Mouse (Mus musculus) ES-E14 (cell line): ENCODE measurements around the gene Apbb2. TPM values are rescaled to one million over a fixed set of nuclear protein-coding genes. Genes with fewer than 3 reads are reported as not detected.

Experiments
- DNase-seq: peaks from one replicate; pipeline ENCODE4 v3.0.0-alpha.2; 2013; ENCODE audit warnings: low read depth, low spot score
- H3K27ac ChIP-seq: 2 replicates; pipeline ENCODE4 v1.5.1; 2012; ENCODE audit warnings: low read depth, mild to moderate bottlenecking, low read length, moderate library complexity, mixed read lengths; ENCODE audit not compliant: poor library complexity, insufficient read depth, severe bottlenecking
- H3K36me3 ChIP-seq: 2 replicates; pipeline ENCODE4 v1.6.1; 2012; ENCODE audit warnings: mild to moderate bottlenecking, low read length, moderate library complexity, mixed read lengths; ENCODE audit not compliant: control insufficient read depth, poor library complexity, insufficient read depth, severe bottlenecking
- H3K4me1 ChIP-seq, 2 experiments: fragments of 150-350 bp in 1 of 2; sonication (generic) in 1 of 2; 2 replicates each; pipeline ENCODE4 v1.6.1; 2012; ENCODE audit warnings: low read length in 2 of 2, mild to moderate bottlenecking in 1 of 2, mixed read lengths in 1 of 2; ENCODE audit not compliant: control insufficient read depth in 2 of 2, insufficient read depth in 2 of 2, poor library complexity in 1 of 2
- H3K4me3 ChIP-seq, 2 experiments: fragments of 150-350 bp in 1 of 2; sonication (generic) in 1 of 2; 2 replicates each; pipeline ENCODE4 v1.5.1; 2012; ENCODE audit warnings: low read length in 2 of 2, low read depth in 1 of 2, mild to moderate bottlenecking in 1 of 2, mixed read lengths in 1 of 2; ENCODE audit not compliant: insufficient read depth in 1 of 2, poor library complexity in 1 of 2, severe bottlenecking in 1 of 2
- H3K9ac ChIP-seq: 2 replicates; pipeline ENCODE4 v1.6.1; 2012; ENCODE audit warnings: low read depth, mild to moderate bottlenecking, low read length, mixed read lengths; ENCODE audit not compliant: poor library complexity, insufficient read depth, severe bottlenecking
- H3K9me3 ChIP-seq: fragments of 150-350 bp; sonication (generic); 2 replicates; pipeline ENCODE4 v1.6.1; 2012; ENCODE audit warnings: low read depth, mild to moderate bottlenecking, low read length; ENCODE audit not compliant: control insufficient read depth, insufficient read depth
- CHD2 ChIP-seq: IDR thresholded peaks from 2 replicates; pipeline ENCODE4 v1.6.1; 2014; ENCODE audit warnings: mild to moderate bottlenecking, low read depth, low read length, inconsistent platforms
- HCFC1 ChIP-seq: IDR thresholded peaks from 2 replicates; pipeline ENCODE4 v1.6.1; 2012; ENCODE audit warnings: low read length, inconsistent platforms, borderline replicate concordance; ENCODE audit not compliant: insufficient read depth
- MAFK ChIP-seq: IDR thresholded peaks from 2 replicates; pipeline ENCODE4 v1.6.1; 2014; ENCODE audit warnings: mild to moderate bottlenecking, low read depth, low read length, inconsistent platforms; ENCODE audit not compliant: insufficient read depth
- ZC3H11A ChIP-seq: IDR thresholded peaks from 2 replicates; pipeline ENCODE4 v1.6.1; 2012; ENCODE audit warnings: low read depth, mild to moderate bottlenecking, inconsistent platforms, low read length, borderline replicate concordance
- ZNF384 ChIP-seq: IDR thresholded peaks from 2 replicates; pipeline ENCODE4 v1.6.1; 2012; ENCODE audit warnings: low read depth, low read length, inconsistent platforms
- in situ Hi-C, 2 experiments: fragments of 600-800 bp; cut with MboI; formaldehyde crosslinking; loops; one replicate each; pipeline ENCODE4 v1.15.1; 2025; ENCODE audit warnings: low sequenced_read_pairs in 2 of 2, inconsistent platforms in 1 of 2; ENCODE audit not compliant: unreplicated experiment in 2 of 2
- total RNA-seq: library from RNA; depleted of rRNA; stranded (reverse); fragments of 300-350 nt; gene quantifications from 2 replicates; pipeline ENCODE4 v1.2.3, GENCODE M21; 2012

The Apbb2 gene
- total RNA-seq, 1 experiment = 15.3 TPM

- no peak for DNase-seq
- Histone ChIP-seq H3K9me3 (no peaks in the 10 kb centered on the region), H3K36me3 (no peaks in the 10 kb centered on the region; the same call in 1 of the 2 replicates), H3K4me1 (peaks cover 0 to 3% of the 10 kb centered on the region in 2 experiments; a peak in 1 of 4 replicates), H3K9ac (no peak overlapping the region), H3K4me3 (no peak overlapping the region), H3K27ac (no peak overlapping the region)
- TF ChIP-seq ZNF384 = no peak
- no peak for TF ChIP-seq ZC3H11A
- in situ Hi-C loops = no loop called here
These were observed 228.0 kb downstream of the Apbb2 start for GRCm38 (mm10) chr5:66390567-66390966.

- no peak for DNase-seq
- no peak overlapping the region for H3K27ac ChIP-seq
- H3K9me3 ChIP-seq = no peaks in the 10 kb centered on the region
These were observed 231.1 kb downstream of the Apbb2 start for GRCm38 (mm10) chr5:66387481-66387880.

GRCm38 (mm10) chr5:66385636-66386035 is 232.9 kb downstream of the Apbb2 start:
- no peak overlapping the region for H3K4me3 ChIP-seq
- DNase-seq = peak; percentile 30
- no peak overlapping the region for H3K9ac ChIP-seq
- no peak for TF ChIP-seq CHD2
- TF ChIP-seq ZNF384 = no peak
- TF ChIP-seq HCFC1 = no peak
- H3K9me3 ChIP-seq = no peaks in the 10 kb centered on the region
- in situ Hi-C loops = no loop called here
- H3K4me1 ChIP-seq = no peaks in the 10 kb centered on the region
- no peak overlapping the region for H3K27ac ChIP-seq
- H3K36me3 ChIP-seq = peaks cover 2% of the 10 kb centered on the region; the same call in 1 of the 2 replicates

More at GRCm38 (mm10) chr5:66387481-66387880, 231.1 kb downstream of the Apbb2 start:
- Histone ChIP-seq H3K36me3 (peaks cover 2% of the 10 kb centered on the region; the same call in 1 of the 2 replicates), H3K9ac (no peak overlapping the region), H3K4me1 (no peaks in the 10 kb centered on the region), H3K4me3 (no peak overlapping the region)
- in situ Hi-C loops = no loop called here
- TF ChIP-seq ZNF384 (no peak), HCFC1 (no peak), MAFK (no peak)

DNA sequence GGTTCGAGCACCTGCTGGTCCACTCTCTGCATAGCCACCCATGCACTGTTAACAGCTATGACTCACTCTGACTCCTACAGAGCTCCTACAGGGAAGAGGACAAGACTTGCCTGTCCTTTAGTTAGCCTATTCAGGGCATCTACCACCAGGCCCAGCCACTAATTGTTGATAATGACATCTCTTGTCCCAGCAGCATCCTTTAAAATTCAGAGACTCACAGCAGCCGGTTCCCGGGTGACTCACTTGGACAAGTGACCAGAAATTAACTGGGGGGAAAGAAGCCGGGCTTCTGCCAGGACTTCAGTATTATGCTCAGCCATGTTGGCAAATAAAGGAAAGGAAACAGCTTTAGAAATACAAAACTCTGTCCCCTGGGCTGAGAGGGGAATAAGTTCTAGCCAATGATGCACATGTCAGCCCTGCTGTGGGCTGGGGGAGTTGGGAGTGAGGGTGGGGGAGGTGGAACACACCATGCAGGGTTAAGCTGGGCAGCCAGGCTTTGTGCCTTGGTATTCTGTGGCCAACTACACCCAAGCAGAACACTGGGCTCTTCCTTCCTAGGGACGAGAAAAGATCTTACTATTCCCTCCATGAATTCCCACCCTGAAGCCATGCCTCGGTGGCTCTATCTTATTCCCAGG is 233.7 kb downstream of the Apbb2 start:
- no peak for DNase-seq
- Histone ChIP-seq H3K4me1 (no peaks in the 10 kb centered on the region), H3K36me3 (peaks cover 2% of the 10 kb centered on the region; the same call in 1 of the 2 replicates), H3K9ac (no peak overlapping the region), H3K4me3 (no peak overlapping the region), H3K27ac (no peak overlapping the region), H3K9me3 (no peaks in the 10 kb centered on the region)
- in situ Hi-C loops = no loop called here
- no peak for TF ChIP-seq CHD2
- no peak for TF ChIP-seq ZNF384
- TF ChIP-seq MAFK = no peak
- no peak for TF ChIP-seq HCFC1
- TF ChIP-seq ZC3H11A = no peak

DNA sequence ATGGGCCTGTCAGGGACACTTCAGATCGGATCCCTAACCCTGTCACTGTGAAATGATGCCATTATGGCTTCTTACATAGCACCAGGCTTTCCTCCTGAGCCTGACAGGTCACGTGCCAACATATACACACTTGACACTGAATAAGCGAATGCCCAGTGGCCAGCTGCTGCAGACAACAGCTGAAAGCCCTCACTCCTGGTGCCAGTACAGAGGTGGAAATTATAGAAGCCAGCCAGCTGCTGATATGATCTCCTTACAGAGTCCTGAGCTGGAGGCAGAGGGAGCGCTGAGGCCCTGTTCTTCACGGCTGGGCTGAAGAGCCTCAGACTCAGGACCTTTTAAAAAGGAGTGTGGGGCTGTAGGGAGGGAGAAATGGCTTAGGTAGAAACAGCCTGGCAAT is 234.5 kb downstream of the Apbb2 start:
- H3K4me3 ChIP-seq = no peak overlapping the region
- peaks cover 2% of the 10 kb centered on the region; the same call in 1 of the 2 replicates for H3K36me3 ChIP-seq
- H3K4me1 ChIP-seq = no peaks in the 10 kb centered on the region
- H3K27ac ChIP-seq = no peak overlapping the region
- in situ Hi-C loops = no loop called here
- TF ChIP-seq HCFC1 = no peak
- TF ChIP-seq CHD2 = no peak
- TF ChIP-seq ZC3H11A = no peak
- no peak for TF ChIP-seq MAFK
- no peak for TF ChIP-seq ZNF384
- H3K9me3 ChIP-seq = no peaks in the 10 kb centered on the region
- H3K9ac ChIP-seq = no peak overlapping the region
- no peak for DNase-seq
